Mouse (Mus musculus) stomach, embryonic 16.5 days (tissue): ENCODE data around the gene Tcl1b5. TPM values are rescaled to one million over a fixed set of nuclear protein-coding genes. Genes with fewer than 3 reads are reported as not detected.
"Not testable (repeated sequence)": the region's sequence is repeated elsewhere in the genome, so short reads cannot be mapped to it uniquely, and the experiment has no call there.

ENCODE experiments used
- ATAC-seq: fragments of 200-750 bp; cut with Nextera tagmentation; 2 replicates; pipeline ENCODE4 v1.8.0; 2017; ENCODE audit warnings: moderate number of reproducible peaks, moderate TSS enrichment; ENCODE audit not compliant: insufficient read depth, low FRiP score
- H3K27ac ChIP-seq: fragments of 300-500 bp; sonication (generic); 2 replicates; pipeline ENCODE4 v1.5.1; 2014; ENCODE audit warnings: low read length
- H3K27me3 ChIP-seq: fragments of 300-500 bp; sonication (generic); 2 replicates; pipeline ENCODE4 v1.6.1; 2014; ENCODE audit warnings: low read length, control low read depth, mixed read lengths; ENCODE audit not compliant: control insufficient read depth, insufficient read depth
- H3K36me3 ChIP-seq: fragments of 300-500 bp; sonication (generic); 2 replicates; pipeline ENCODE4 v1.6.1; 2014; ENCODE audit warnings: low read length; ENCODE audit not compliant: control insufficient read depth, insufficient read depth
- H3K4me1 ChIP-seq: fragments of 300-500 bp; sonication (generic); 2 replicates; pipeline ENCODE4 v1.6.1; 2014; ENCODE audit warnings: low read length, control low read depth, mixed read lengths; ENCODE audit not compliant: control insufficient read depth, insufficient read depth
- H3K4me2 ChIP-seq: fragments of 300-500 bp; sonication (generic); 2 replicates; pipeline ENCODE4 v1.6.1; 2014; ENCODE audit warnings: low read depth, low read length, mixed read lengths
- H3K4me3 ChIP-seq: fragments of 300-500 bp; sonication (generic); replicated peaks from 2 replicates; pipeline ENCODE4 v1.5.1; 2014; ENCODE audit warnings: mild to moderate bottlenecking, low read length
- H3K9ac ChIP-seq: fragments of 300-500 bp; sonication (generic); 2 replicates; pipeline ENCODE4 v1.6.1; 2014; ENCODE audit warnings: low read length
- H3K9me3 ChIP-seq: fragments of 300-500 bp; sonication (generic); replicated peaks from 2 replicates; pipeline ENCODE4 v1.6.1; 2016; ENCODE audit warnings: low read length, control low read depth; ENCODE audit not compliant: control insufficient read depth
- WGBS: fragments of 180-500 bp; shearing (Covaris S2); extraction: QIAGEN DNeasy Blood & Tissue Kit; methylation state at CpG from one replicate; pipeline ENCODE4 v1.1.7; 2014; 5-methylcytosine and 5-hydroxymethylcytosine counted together
- polyA plus RNA-seq: library from polyadenylated mRNA; unstranded; fragments of >200 nt; fragmentation: Nextera tagmentation; extraction: Ambion mirVana; gene quantifications from 2 replicates; pipeline ENCODE4 v1.2.1, GENCODE M21; 2015

The Tcl1b5 gene
- polyA plus RNA-seq, 1 experiment from 2014 or later = not detected

DNA sequence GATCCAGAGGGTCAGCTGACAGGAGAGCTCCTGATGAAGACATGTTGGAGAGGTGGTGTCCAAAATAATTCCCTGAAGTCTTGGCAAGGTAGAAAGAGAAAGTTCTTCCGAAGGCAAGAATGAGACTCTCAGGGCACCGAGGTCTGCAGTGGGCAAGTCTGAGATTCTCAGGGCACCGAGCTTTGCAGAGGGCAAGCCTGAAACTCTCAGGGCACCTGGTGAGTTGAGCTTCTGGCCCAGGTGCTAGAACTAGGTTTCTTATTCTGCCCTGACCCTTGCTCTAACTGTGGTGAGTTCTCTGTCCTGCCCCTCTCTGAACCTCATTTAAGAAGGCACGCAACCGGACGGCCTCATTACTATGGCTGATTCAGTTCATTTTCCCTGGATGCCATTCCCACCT is 14.6 kb downstream of the Tcl1b5 start, which contains the start of gene Tcl1b3:
Gene Tcl1b3, plus strand, starts transcription at position 301 of the 400 bp plus-strand sequence.
- not testable (repeated sequence) for H3K27me3 ChIP-seq, ATAC-seq, H3K4me1 ChIP-seq, H3K36me3 ChIP-seq, H3K4me3 ChIP-seq, H3K9me3 ChIP-seq, H3K9ac ChIP-seq, H3K27ac ChIP-seq, H3K4me2 ChIP-seq
- WGBS = 93% methylated on average over 6 of the region's 6 CpGs

DNA sequence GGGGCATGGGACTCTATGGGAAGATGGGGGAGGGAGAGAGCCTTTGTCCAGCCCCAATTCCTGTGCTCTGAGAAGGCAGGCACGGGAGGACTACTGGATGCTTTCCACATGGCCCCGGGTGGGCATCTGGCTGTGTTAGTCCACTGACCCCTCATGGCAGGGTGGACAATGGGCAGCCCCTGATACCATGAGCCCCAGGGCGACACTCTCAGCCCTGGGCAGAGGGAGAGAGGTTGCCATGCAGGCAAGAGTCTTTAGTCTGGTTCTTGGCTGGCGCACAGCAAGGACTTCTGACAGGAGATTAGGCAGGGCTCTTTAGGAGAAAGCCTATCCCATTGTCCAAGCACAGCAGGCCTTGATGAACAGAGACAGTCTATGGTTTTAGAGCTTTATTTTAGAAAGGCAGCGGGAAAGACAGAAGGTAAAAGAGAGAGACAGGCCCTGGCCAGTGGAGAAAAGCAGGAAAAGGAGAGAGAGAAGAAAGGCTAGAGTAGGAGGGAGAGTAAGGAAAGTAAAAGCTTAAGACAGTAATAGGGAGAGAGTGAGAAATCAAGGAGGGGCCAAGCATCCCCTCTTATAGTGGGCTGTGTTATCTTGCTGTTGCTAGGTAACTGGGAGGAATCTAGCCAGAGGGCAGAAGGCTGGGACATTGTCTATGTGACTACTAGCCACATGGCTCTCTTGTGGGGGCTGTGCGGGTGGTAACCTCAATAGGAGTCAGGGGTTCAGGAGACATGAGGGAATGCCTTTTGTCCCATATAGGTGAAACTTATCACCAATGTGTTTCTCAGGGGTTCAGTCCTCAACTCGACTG is 23.7 kb downstream of the Tcl1b5 start:
- not testable (repeated sequence) for H3K4me1 ChIP-seq, H3K9ac ChIP-seq, H3K4me2 ChIP-seq, H3K27ac ChIP-seq, H3K4me3 ChIP-seq, H3K9me3 ChIP-seq, ATAC-seq, H3K36me3 ChIP-seq, H3K27me3 ChIP-seq
- WGBS = 68% methylated on average over 7 of the region's 7 CpGs

DNA sequence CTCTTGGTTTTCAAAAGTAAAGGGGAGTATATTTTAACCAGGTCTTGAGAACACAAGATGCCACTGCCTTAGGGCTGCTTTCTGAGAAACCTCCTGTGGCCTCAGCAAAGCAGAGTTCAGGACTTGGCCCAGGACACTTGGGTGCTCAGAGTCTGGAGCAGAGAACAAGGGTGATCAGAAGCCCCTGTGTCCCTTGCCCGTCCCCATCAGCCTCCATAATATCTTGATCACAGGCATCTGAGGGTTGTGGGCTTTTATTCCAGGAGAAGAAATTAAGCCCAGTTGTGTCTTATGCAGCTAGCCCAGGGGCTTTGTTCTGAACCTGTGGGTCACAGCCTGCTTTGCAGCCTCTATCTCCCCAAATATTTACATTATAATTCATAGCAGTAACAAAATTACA is 25.5 kb downstream of the Tcl1b5 start, which contains the start of gene Tcl1b4:
Gene Tcl1b4, plus strand, starts transcription at position 301 of the 400 bp plus-strand sequence.
- not testable (repeated sequence) for H3K27me3 ChIP-seq, H3K4me3 ChIP-seq, H3K9ac ChIP-seq, H3K9me3 ChIP-seq, ATAC-seq, H3K4me1 ChIP-seq, H3K27ac ChIP-seq, H3K4me2 ChIP-seq, H3K36me3 ChIP-seq
- 68% methylated on average over 1 of the region's 1 CpGs for WGBS

DNA sequence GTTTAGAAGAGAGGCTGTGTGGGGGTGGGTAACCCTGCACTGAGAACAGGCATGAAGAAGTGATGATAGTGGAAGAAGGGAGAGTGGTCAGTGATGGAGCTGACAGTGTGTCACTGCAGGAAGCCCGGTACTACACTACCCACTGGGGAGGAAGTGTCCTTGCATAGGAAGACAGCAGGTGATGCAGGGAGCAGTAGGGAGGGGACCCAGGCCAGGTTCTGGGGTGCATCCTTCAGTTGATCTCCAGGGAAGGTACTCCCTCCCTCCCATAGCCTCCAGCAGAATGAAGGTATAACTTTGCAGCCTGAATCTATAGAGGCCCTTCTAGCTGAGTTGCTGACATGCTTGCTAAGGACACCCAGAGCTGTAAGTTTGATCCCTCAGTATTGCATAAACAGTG is 30.9 kb downstream of the Tcl1b5 start:
- 76% methylated on average over 1 of the region's 1 CpGs for WGBS
- no peaks in the 10 kb centered on the region for H3K4me1 ChIP-seq

DNA sequence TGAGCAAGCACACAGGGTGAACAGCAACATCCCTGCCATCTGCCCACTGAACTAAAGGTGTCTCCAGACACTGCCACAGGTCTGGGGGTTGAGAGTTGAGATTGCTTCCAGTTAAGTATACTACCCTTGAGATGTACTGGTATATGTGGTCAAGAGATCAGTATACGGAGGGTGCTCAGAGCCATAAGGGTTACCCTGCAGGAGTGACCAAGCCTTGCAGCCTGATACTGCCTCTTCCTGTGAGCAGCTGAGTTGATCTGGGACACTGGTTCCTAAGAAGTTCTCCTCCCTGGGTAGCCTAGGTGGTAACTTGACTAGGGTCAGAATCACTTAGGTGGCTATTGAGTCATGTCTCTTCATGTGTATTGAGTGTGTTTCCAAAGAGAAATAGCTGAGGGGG is 32.3 kb downstream of the Tcl1b5 start:
- ATAC-seq = no peak
- WGBS = 100% methylated on average over 1 of the region's 1 CpGs
- H3K27ac ChIP-seq = no peak overlapping the region

More for the DNA sequence above, 30.9 kb downstream of the Tcl1b5 start:
- H3K27ac ChIP-seq = no peak overlapping the region
- H3K9ac ChIP-seq = no peak overlapping the region
- no peaks in the 10 kb centered on the region for H3K36me3 ChIP-seq
- no peak for ATAC-seq
- no peak overlapping the region for H3K4me2 ChIP-seq
- H3K4me3 ChIP-seq = no peak overlapping the region
- H3K9me3 ChIP-seq = no peaks in the 10 kb centered on the region
- H3K27me3 ChIP-seq = no peaks in the 10 kb centered on the region

GRCm38 (mm10) chr12:105209231-105209630 is 33.1 kb downstream of the Tcl1b5 start:
- Histone ChIP-seq H3K9ac (no peak overlapping the region), H3K27me3 (no peaks in the 10 kb centered on the region), H3K4me2 (no peak overlapping the region), H3K9me3 (no peaks in the 10 kb centered on the region), H3K27ac (no peak overlapping the region), H3K4me1 (no peaks in the 10 kb centered on the region), H3K4me3 (no peak overlapping the region), H3K36me3 (no peaks in the 10 kb centered on the region)
- no peak for ATAC-seq
- 84% methylated on average over 7 of the region's 7 CpGs for WGBS

More for the DNA sequence above, 32.3 kb downstream of the Tcl1b5 start:
- no peaks in the 10 kb centered on the region for H3K4me1 ChIP-seq
- H3K9me3 ChIP-seq = no peaks in the 10 kb centered on the region
- no peaks in the 10 kb centered on the region for H3K27me3 ChIP-seq
- H3K9ac ChIP-seq = no peak overlapping the region
- no peak overlapping the region for H3K4me3 ChIP-seq
- H3K4me2 ChIP-seq = no peak overlapping the region
- no peaks in the 10 kb centered on the region for H3K36me3 ChIP-seq

DNA sequence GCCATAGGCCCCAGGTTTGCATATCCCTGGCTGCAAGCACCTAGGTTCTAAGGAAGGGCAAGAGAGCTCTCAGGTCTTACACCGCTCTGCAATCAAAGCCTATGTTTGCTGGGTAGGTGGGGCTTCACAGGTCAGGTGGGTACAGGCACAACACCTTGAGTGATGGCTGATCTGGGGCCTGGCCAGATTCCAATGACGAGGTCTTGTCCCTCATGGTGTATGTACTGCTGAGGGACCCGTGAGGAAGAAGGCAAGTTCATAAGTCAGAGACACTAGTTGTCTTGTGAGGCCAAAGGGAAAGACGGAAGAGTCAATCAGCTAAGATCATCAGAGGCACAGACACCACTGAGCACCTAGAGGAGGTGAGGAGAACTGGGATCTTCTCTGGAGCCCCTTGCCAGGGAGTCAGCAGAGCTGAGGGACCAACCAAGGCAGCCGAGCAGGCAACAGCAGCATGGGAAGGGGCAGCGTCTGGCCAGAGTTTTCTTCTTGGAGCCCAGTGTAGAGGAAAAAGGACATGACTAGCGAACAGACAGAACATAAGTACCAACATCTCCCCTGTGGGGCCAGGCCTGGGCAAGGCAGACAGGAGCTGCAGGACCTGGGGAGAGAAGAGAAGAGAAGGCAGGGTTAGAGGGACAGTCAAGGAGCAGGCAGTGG is 41.1 kb downstream of the Tcl1b5 start:
- Histone ChIP-seq H3K4me3 (no peak overlapping the region), H3K9ac (no peak overlapping the region), H3K4me2 (no peak overlapping the region), H3K27me3 (no peaks in the 10 kb centered on the region), H3K4me1 (no peaks in the 10 kb centered on the region), H3K27ac (no peak overlapping the region), H3K36me3 (no peaks in the 10 kb centered on the region), H3K9me3 (no peaks in the 10 kb centered on the region)
- no peak for ATAC-seq
- 78% methylated on average over 7 of the region's 7 CpGs for WGBS

DNA sequence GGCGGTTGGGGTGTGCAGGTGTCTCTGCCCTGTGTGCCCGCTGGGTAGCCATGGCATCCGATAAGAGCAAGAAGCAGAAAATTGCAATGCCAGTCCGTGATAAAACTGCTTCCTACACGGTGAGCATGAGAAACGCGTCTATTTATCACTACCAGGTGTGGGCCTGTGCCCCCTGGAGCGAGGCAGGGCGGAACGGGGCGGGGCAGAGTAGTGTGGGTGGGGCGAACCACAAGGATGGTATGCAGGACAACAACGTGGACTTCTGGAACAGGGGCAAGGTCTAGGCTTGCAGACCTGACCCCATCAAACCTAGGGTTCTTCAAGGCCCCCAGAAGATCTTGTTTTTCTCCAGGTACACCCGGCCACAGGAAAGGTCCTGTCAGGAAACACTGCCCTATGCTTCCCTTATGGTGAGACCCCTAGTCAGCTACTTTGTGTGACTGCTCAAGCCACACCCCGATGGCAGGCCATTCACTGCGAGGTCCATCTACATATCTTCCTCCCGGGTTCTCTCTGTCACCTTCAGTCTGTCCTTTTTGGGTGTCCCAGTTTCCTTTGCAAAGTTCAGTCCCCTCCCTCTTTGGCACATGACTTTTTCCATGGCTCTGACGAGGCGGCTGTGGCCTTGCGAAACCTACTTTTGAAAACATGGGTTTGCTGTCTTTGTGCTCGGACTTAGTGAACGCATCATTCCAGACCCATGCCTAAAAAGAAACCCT is 46.6 kb downstream of the Tcl1b5 start, which contains the start of gene Tcl1:
Gene Tcl1, minus strand, starts transcription at position 193 of the 719 bp plus-strand sequence.
- H3K9ac ChIP-seq = no peak within 1 kb of the TSS
- no peak within 1 kb of the TSS for H3K27ac ChIP-seq
- H3K4me2 ChIP-seq = no peak within 1 kb of the TSS
- no peaks in the 10 kb centered on the region for H3K36me3 ChIP-seq
- H3K4me1 ChIP-seq = no peaks in the 10 kb centered on the region
- H3K9me3 ChIP-seq = no peaks in the 10 kb centered on the region
- 84% methylated on average over 22 of the region's 22 CpGs for WGBS
- no peak within 1 kb of the TSS for H3K4me3 ChIP-seq
- ATAC-seq = 0 out of 2 replicates have a peak, but pooled peaks have one; percentile 25
- H3K27me3 ChIP-seq = no peaks in the 10 kb centered on the region
